Comparison of ENCODE assay signal across 10 mouse cellular contexts in genomic region chr9:59266332-59266731, GRCm38 (mm10). TPM values are rescaled to one million over a fixed set of nuclear protein-coding genes. Genes with fewer than 3 reads are reported as not detected.
DNase-seq lines count a peak whose midpoint lies in the region; ATAC-seq and TF ChIP-seq lines count a peak whose summit lies in the region.
"Had no signal": no experiment of that assay in that cellular context is flagged by ENCODE, and none has a peak within 500 bp of the region (broad histone marks: within the 10 kb centered on the region; RNA-seq: fewer than 3 reads in every experiment).

No protein-coding gene starts in this region.

- peak; percentile 63; the same call in 1 of the 2 replicates for TF ChIP-seq CTCF in testis, adult 2 months (IDR thresholded peaks at IDR 0.05; ENCODE audit: control insufficient read depth, insufficient read depth, insufficient replicate concordance, low read depth, low read length)
- TF ChIP-seq CTCF in kidney, postnatal 0 days (IDR thresholded peaks at IDR 0.05; ENCODE audit: low read depth): peak; percentile 62
- peak; percentile 62 for TF ChIP-seq CTCF in stomach, postnatal 0 days (IDR thresholded peaks at IDR 0.05; ENCODE audit: low read depth)

- no peak overlapping the region for H3K4me2 ChIP-seq in kidney, postnatal 0 days (ENCODE audit: low read length)
- H3K4me2 ChIP-seq in stomach, postnatal 0 days (replicated peaks; ENCODE audit: low read depth): no peak overlapping the region
- no peak overlapping the region for H3K4me2 ChIP-seq in hindbrain, embryonic 16.5 days (ENCODE audit: low read length)
- H3K4me2 ChIP-seq: embryonic facial prominence, embryonic 13.5 days; heart, embryonic 12.5 days had no signal

- WGBS in kidney, postnatal 0 days: 34% methylated on average over 6 of the region's 6 CpGs
- WGBS in stomach, postnatal 0 days: 56% methylated on average over 6 of the region's 6 CpGs
- 55% methylated on average over 6 of the region's 6 CpGs for WGBS in hindbrain, embryonic 16.5 days

- H3K27ac ChIP-seq in testis, adult 2 months (ENCODE audit: control insufficient read depth, insufficient read depth, low read depth, low read length): no peak overlapping the region
- H3K27ac ChIP-seq in kidney, postnatal 0 days: no peak overlapping the region
- H3K27ac ChIP-seq in stomach, postnatal 0 days (replicated peaks): no peak overlapping the region
- H3K27ac ChIP-seq in hindbrain, embryonic 16.5 days (ENCODE audit: low read depth, low read length): no peak overlapping the region
- H3K27ac ChIP-seq: embryonic facial prominence, embryonic 13.5 days had no signal

- H3K4me3 ChIP-seq in testis, adult 2 months (ENCODE audit: control insufficient read depth, low read depth, low read length): peak overlapping the region; percentile 59; the same call in 1 of the 2 replicates
- H3K4me3 ChIP-seq in kidney, postnatal 0 days (replicated peaks; ENCODE audit: low read depth, low read length): no peak overlapping the region
- H3K4me3 ChIP-seq in stomach, postnatal 0 days (ENCODE audit: low read depth, low read length): no peak overlapping the region
- H3K4me3 ChIP-seq in hindbrain, embryonic 16.5 days (ENCODE audit: low read length): no peak overlapping the region
- H3K4me3 ChIP-seq: embryonic facial prominence, embryonic 13.5 days; heart, embryonic 12.5 days had no signal

- no peak for TF ChIP-seq EP300 in stomach, postnatal 0 days (optimal IDR thresholded peaks at IDR 0.05)

- H3K4me1 ChIP-seq in testis, adult 2 months (ENCODE audit: control insufficient read depth, insufficient read depth, low read length): peaks cover 6% of the 10 kb centered on the region
- no peaks in the 10 kb centered on the region for H3K4me1 ChIP-seq in kidney, postnatal 0 days (replicated peaks; ENCODE audit: insufficient read depth, low read length)
- no peaks in the 10 kb centered on the region for H3K4me1 ChIP-seq in stomach, postnatal 0 days (replicated peaks; ENCODE audit: control insufficient read depth, insufficient read depth)
- H3K4me1 ChIP-seq in hindbrain, embryonic 16.5 days (ENCODE audit: control insufficient read depth, insufficient read depth, low read depth, low read length): no peaks in the 10 kb centered on the region; the same call in 1 of the 2 replicates
- H3K4me1 ChIP-seq: embryonic facial prominence, embryonic 13.5 days had no signal

- peak; percentile 45 for DNase-seq in adrenal gland, postnatal 10 days
- no peak for DNase-seq in adrenal gland, postnatal 25 days
- no peak for DNase-seq in testis, postnatal 10 days (ENCODE audit: low spot score)
- peak; percentile 56 for DNase-seq in kidney, postnatal 0 days (ENCODE audit: low spot score)
- DNase-seq in stomach, postnatal 0 days (ENCODE audit: low spot score): no peak
- no peak for DNase-seq in spleen, postnatal 36 days (ENCODE audit: low spot score in 2 of 2)

- no peak overlapping the region for H3K9ac ChIP-seq in kidney, postnatal 0 days (ENCODE audit: low read depth, low read length)
- no peak overlapping the region for H3K9ac ChIP-seq in stomach, postnatal 0 days (ENCODE audit: low read length)
- H3K9ac ChIP-seq in hindbrain, embryonic 16.5 days (ENCODE audit: low read depth, low read length): no peak overlapping the region
- H3K9ac ChIP-seq: embryonic facial prominence, embryonic 13.5 days; heart, embryonic 12.5 days had no signal

- no peaks in the 10 kb centered on the region for H3K9me3 ChIP-seq in kidney, postnatal 0 days (replicated peaks; ENCODE audit: low read length)
- no peaks in the 10 kb centered on the region for H3K9me3 ChIP-seq in stomach, postnatal 0 days (ENCODE audit: control insufficient read depth, low read length)
- H3K9me3 ChIP-seq in hindbrain, embryonic 16.5 days (ENCODE audit: control insufficient read depth, low read length): no peaks in the 10 kb centered on the region
- H3K9me3 ChIP-seq: embryonic facial prominence, embryonic 13.5 days; heart, embryonic 12.5 days had no signal

- no peaks in the 10 kb centered on the region for H3K27me3 ChIP-seq in testis, adult 2 months (ENCODE audit: control insufficient read depth, insufficient read depth, low read length)
- no peaks in the 10 kb centered on the region for H3K27me3 ChIP-seq in kidney, postnatal 0 days (ENCODE audit: insufficient read depth, low read length)
- H3K27me3 ChIP-seq in stomach, postnatal 0 days (ENCODE audit: control insufficient read depth, insufficient read depth, low read length): no peaks in the 10 kb centered on the region
- no peaks in the 10 kb centered on the region for H3K27me3 ChIP-seq in hindbrain, embryonic 16.5 days (replicated peaks; ENCODE audit: control insufficient read depth, insufficient read depth, low read length)
- H3K27me3 ChIP-seq: embryonic facial prominence, embryonic 13.5 days; heart, embryonic 12.5 days had no signal

- ATAC-seq in kidney, postnatal 0 days (replicated peaks; ENCODE audit: low FRiP score, low read depth): no peak
- no peak for ATAC-seq in stomach, postnatal 0 days (ENCODE audit: low FRiP score, low TSS enrichment)
- ATAC-seq in hindbrain, embryonic 16.5 days: no peak

- TF ChIP-seq POLR2A in testis, adult 2 months (IDR thresholded peaks at IDR 0.05; ENCODE audit: control insufficient read depth, low read depth, low read length): no peak

- H3K36me3 ChIP-seq in testis, adult 2 months (ENCODE audit: control insufficient read depth, insufficient read depth, low read length): no peaks in the 10 kb centered on the region
- H3K36me3 ChIP-seq in kidney, postnatal 0 days (ENCODE audit: insufficient read depth, low read length): no peaks in the 10 kb centered on the region
- no peaks in the 10 kb centered on the region for H3K36me3 ChIP-seq in stomach, postnatal 0 days (ENCODE audit: control insufficient read depth, insufficient read depth, low read length)
- H3K36me3 ChIP-seq in hindbrain, embryonic 16.5 days (ENCODE audit: control insufficient read depth, insufficient read depth, low read length): no peaks in the 10 kb centered on the region
- H3K36me3 ChIP-seq: embryonic facial prominence, embryonic 13.5 days; heart, embryonic 12.5 days had no signal

RNA-seq across cellular contexts. Expression of gene Adpgk, which starts 25.0 kb away (rescaled TPM):
- total RNA-seq in adrenal gland, postnatal 10 days (2021): 10 to 100 TPM; 23.4 to 25.9 TPM
- 28.6 and 31.1 TPM in 2 replicates for total RNA-seq in adrenal gland, postnatal 25 days (2021)
- 7.0 and 7.7 TPM in 2 replicates for polyA plus RNA-seq in testis, adult 2 months (2012; rRNA removed)
- polyA plus RNA-seq in kidney, postnatal 0 days (2015; fragmentation: Nextera tagmentation; extraction: Ambion mirVana): 26.0 and 26.9 TPM in 2 replicates
- polyA plus RNA-seq in stomach, postnatal 0 days (2015; fragmentation: Nextera tagmentation; extraction: Ambion mirVana): 14.8 and 16.0 TPM in 2 replicates
- polyA plus RNA-seq in hindbrain, embryonic 16.5 days (2015; fragmentation: Nextera tagmentation; extraction: Ambion mirVana): 22.6 and 25.7 TPM in 2 replicates

Comparison
In these comparisons a context has a peak if more than half of its experiments do, and no peak if none do; other contexts are left out.
1. DNase-seq: peak in adrenal gland, postnatal 10 days (single experiment) and kidney, postnatal 0 days (single experiment); none in adrenal gland, postnatal 25 days (single experiment), testis, postnatal 10 days (single experiment), stomach, postnatal 0 days (single experiment) and spleen, postnatal 36 days (0 of 2).
2. Peak in every context shown above with its lines, with median percentiles within 50 percentile points of each other: CTCF ChIP-seq.